Mouse (Mus musculus) kidney, adult 2 months (tissue): ENCODE data around the gene Lamc1.

Source experiments
- CTCF ChIP-seq: fragments of 200-500 bp; conservative IDR thresholded peaks from 2 replicates; pipeline ENCODE4 v1.5.1; 2011; ENCODE audit warnings: low read depth, mild to moderate bottlenecking, control low read depth, low read length, moderate library complexity, mixed read lengths; ENCODE audit not compliant: insufficient read depth, insufficient read length
- POLR2A ChIP-seq: fragments of 200-500 bp; IDR thresholded peaks from one replicate; pipeline ENCODE4 v1.6.1; 2011; ENCODE audit warnings: low read depth, low read length, control low read depth

- TF ChIP-seq CTCF: no peak
- TF ChIP-seq POLR2A: no peak
Observed at GRCm38 (mm10) chr1:153270827-153271226, 61.8 kb downstream of the Lamc1 start.
